Mouse (Mus musculus): Measurements from ENCODE around the gene Pkig. TPM values are rescaled to one million over a fixed set of nuclear protein-coding genes. Genes with fewer than 3 reads are reported as not detected.
A peak's percentile ranks its signal among the peaks of the same experiment; 100 is the strongest.
"Not testable (repeated sequence)": the region's sequence is repeated elsewhere in the genome, so short reads cannot be mapped to it uniquely, and the experiment has no call there.

The Pkig gene
- 100 to 1,000 TPM; 102 to 111 (median 107) TPM for total RNA-seq (2022)

GRCm38 (mm10) chr2:163657975-163658886, at the start of gene Pkig:
Gene Pkig, plus strand, starts transcription at chr2:163658386.
- DNase-seq (ENCODE audit: low spot score in 2 of 2): peak; percentile 69 to 74

- DNase-seq (ENCODE audit: low spot score in 2 of 2): no peak
Measured at GRCm38 (mm10) chr2:163609281-163609975, 48.8 kb upstream of the Pkig start.

GRCm38 (mm10) chr2:163611176-163611575, 47.0 kb upstream of the Pkig start:
- DNase-seq (ENCODE audit: low spot score in 2 of 2): no peak

GRCm38 (mm10) chr2:163613206-163613605, 45.0 kb upstream of the Pkig start:
- no peak for DNase-seq (ENCODE audit: low spot score in 2 of 2)

GRCm38 (mm10) chr2:163613990-163614389, 44.2 kb upstream of the Pkig start:
- DNase-seq (ENCODE audit: low spot score in 2 of 2): no peak

- no peak for DNase-seq (ENCODE audit: low spot score in 2 of 2)
Measured at GRCm38 (mm10) chr2:163615401-163615800, 42.8 kb upstream of the Pkig start.

GRCm38 (mm10) chr2:163615906-163616651, 42.1 kb upstream of the Pkig start:
- DNase-seq (ENCODE audit: low spot score in 2 of 2): no peak

- DNase-seq (ENCODE audit: low spot score in 2 of 2): no peak
Measured at GRCm38 (mm10) chr2:163616652-163617227, 41.4 kb upstream of the Pkig start.

- DNase-seq (ENCODE audit: low spot score in 2 of 2): no peak
Measured at GRCm38 (mm10) chr2:163617232-163617863, 40.8 kb upstream of the Pkig start.

- DNase-seq (ENCODE audit: low spot score in 2 of 2): no peak
Measured at GRCm38 (mm10) chr2:163617874-163618273, 40.3 kb upstream of the Pkig start.

GRCm38 (mm10) chr2:163620451-163620850, 37.7 kb upstream of the Pkig start:
- DNase-seq (ENCODE audit: low spot score in 2 of 2): no peak

- not testable (repeated sequence) for DNase-seq (ENCODE audit: low spot score in 2 of 2)
Measured at GRCm38 (mm10) chr2:163621401-163621800, 36.8 kb upstream of the Pkig start.

- DNase-seq (ENCODE audit: low spot score in 2 of 2): no peak
Measured at GRCm38 (mm10) chr2:163631223-163631622, 27.0 kb upstream of the Pkig start.

- DNase-seq (ENCODE audit: low spot score in 2 of 2): no peak
Measured at GRCm38 (mm10) chr2:163631715-163632114, 26.5 kb upstream of the Pkig start.

GRCm38 (mm10) chr2:163634211-163634610, 24.0 kb upstream of the Pkig start:
- DNase-seq (ENCODE audit: low spot score in 2 of 2): no peak

- DNase-seq (ENCODE audit: low spot score in 2 of 2): no peak
Measured at GRCm38 (mm10) chr2:163636057-163636456, 22.1 kb upstream of the Pkig start.

GRCm38 (mm10) chr2:163637655-163638266, 20.4 kb upstream of the Pkig start:
- no peak for DNase-seq (ENCODE audit: low spot score in 2 of 2)

- no peak for DNase-seq (ENCODE audit: low spot score in 2 of 2)
Measured at GRCm38 (mm10) chr2:163640493-163640892, 17.7 kb upstream of the Pkig start.

GRCm38 (mm10) chr2:163641681-163642080, 16.5 kb upstream of the Pkig start:
- DNase-seq (ENCODE audit: low spot score in 2 of 2): no peak
